Mouse (Mus musculus): ENCODE data around the gene Tacr3.

DNA sequence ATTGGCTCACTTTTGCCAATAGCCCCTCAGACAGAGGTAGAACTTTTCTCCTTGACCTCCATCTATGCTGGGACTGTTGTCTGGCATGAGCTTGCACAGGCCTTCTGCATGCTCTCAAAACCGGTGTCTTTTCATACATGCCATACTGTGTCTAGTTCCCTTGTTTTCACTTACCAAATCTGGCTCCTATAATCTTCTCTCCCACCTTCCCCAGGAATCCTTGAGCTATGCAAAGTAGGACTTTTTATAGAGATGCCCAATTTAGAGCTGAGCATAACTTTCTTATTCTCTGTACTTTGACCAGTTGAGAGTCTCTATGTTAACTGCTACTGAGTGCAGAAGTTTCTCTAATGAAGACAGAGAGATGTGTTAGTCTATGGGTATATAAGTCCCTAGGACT is 48.9 kb downstream of the Tacr3 start:
- no peak for TF ChIP-seq CTCF (IDR thresholded peaks at IDR 0.05; ENCODE audit: low read depth)
- TF ChIP-seq EP300 (IDR thresholded peaks at IDR 0.05; ENCODE audit: low read depth) = no peak

All from liver, embryonic 14.5 days (tissue).